Mouse (Mus musculus): Measurements from ENCODE around the gene Chrm5. TPM values are rescaled to one million over a fixed set of nuclear protein-coding genes. Genes with fewer than 3 reads are reported as not detected.

Chrm5 gene
- polyA plus RNA-seq (2011; ENCODE audit: insufficient read length, low read depth, missing spikeins): not detected in 2 replicates

GRCm38 (mm10) chr2:112480669-112481068 is at the start of gene Chrm5:
Gene Chrm5 (minus strand): TSS chr2:112480769.
- no peak for TF ChIP-seq CTCF (IDR thresholded peaks at IDR 0.05; ENCODE audit: borderline replicate concordance, insufficient read depth, low read length)
- no peak for TF ChIP-seq POLR2A (IDR thresholded peaks at IDR 0.05; ENCODE audit: low read depth, low read length)
- Histone ChIP-seq H3K27ac (ENCODE audit: insufficient read depth, low read length) (no peak within 1 kb of the TSS), H3K4me3 (ENCODE audit: insufficient read depth, low read length) (no peak within 1 kb of the TSS), H3K4me1 (ENCODE audit: control insufficient read depth, insufficient read depth, low read length) (no peaks in the 10 kb centered on the region)

GRCm38 (mm10) chr2:112526933-112527332 is 46.4 kb upstream of the Chrm5 start:
- no peaks in the 10 kb centered on the region for H3K4me1 ChIP-seq (ENCODE audit: control insufficient read depth, insufficient read depth, low read length)
- H3K4me3 ChIP-seq (ENCODE audit: insufficient read depth, low read length): no peak overlapping the region
- TF ChIP-seq CTCF (IDR thresholded peaks at IDR 0.05; ENCODE audit: borderline replicate concordance, insufficient read depth, low read length): no peak
- no peak for TF ChIP-seq POLR2A (IDR thresholded peaks at IDR 0.05; ENCODE audit: low read depth, low read length)
- H3K27ac ChIP-seq (ENCODE audit: insufficient read depth, low read length): no peak overlapping the region

- H3K4me3 ChIP-seq (ENCODE audit: insufficient read depth, low read length): no peak overlapping the region
- TF ChIP-seq CTCF (IDR thresholded peaks at IDR 0.05; ENCODE audit: borderline replicate concordance, insufficient read depth, low read length) (no peak), POLR2A (IDR thresholded peaks at IDR 0.05; ENCODE audit: low read depth, low read length) (no peak)
- no peak overlapping the region for H3K27ac ChIP-seq (ENCODE audit: insufficient read depth, low read length)
- H3K4me1 ChIP-seq (ENCODE audit: control insufficient read depth, insufficient read depth, low read length): no peaks in the 10 kb centered on the region
Observed at GRCm38 (mm10) chr2:112520526-112521482, 40.2 kb upstream of the Chrm5 start.

- H3K4me1 ChIP-seq (ENCODE audit: control insufficient read depth, insufficient read depth, low read length): no peaks in the 10 kb centered on the region
- TF ChIP-seq CTCF (IDR thresholded peaks at IDR 0.05; ENCODE audit: borderline replicate concordance, insufficient read depth, low read length): no peak
- no peak overlapping the region for H3K4me3 ChIP-seq (ENCODE audit: insufficient read depth, low read length)
- H3K27ac ChIP-seq (ENCODE audit: insufficient read depth, low read length): no peak overlapping the region
Observed at GRCm38 (mm10) chr2:112518541-112518940, 38.0 kb upstream of the Chrm5 start.

GRCm38 (mm10) chr2:112517218-112517617 is 36.6 kb upstream of the Chrm5 start:
- Histone ChIP-seq H3K4me1 (ENCODE audit: control insufficient read depth, insufficient read depth, low read length) (no peaks in the 10 kb centered on the region), H3K27ac (ENCODE audit: insufficient read depth, low read length) (no peak overlapping the region), H3K4me3 (ENCODE audit: insufficient read depth, low read length) (no peak overlapping the region)
- TF ChIP-seq POLR2A (IDR thresholded peaks at IDR 0.05; ENCODE audit: low read depth, low read length): no peak
- no peak for TF ChIP-seq CTCF (IDR thresholded peaks at IDR 0.05; ENCODE audit: borderline replicate concordance, insufficient read depth, low read length)

- H3K4me3 ChIP-seq (ENCODE audit: insufficient read depth, low read length): no peak overlapping the region
- no peak overlapping the region for H3K27ac ChIP-seq (ENCODE audit: insufficient read depth, low read length)
- H3K4me1 ChIP-seq (ENCODE audit: control insufficient read depth, insufficient read depth, low read length): no peaks in the 10 kb centered on the region
- TF ChIP-seq CTCF (IDR thresholded peaks at IDR 0.05; ENCODE audit: borderline replicate concordance, insufficient read depth, low read length) (no peak), POLR2A (IDR thresholded peaks at IDR 0.05; ENCODE audit: low read depth, low read length) (no peak)
Observed at GRCm38 (mm10) chr2:112516728-112517127, 36.2 kb upstream of the Chrm5 start.

- no peak overlapping the region for H3K4me3 ChIP-seq (ENCODE audit: insufficient read depth, low read length)
- no peak for TF ChIP-seq POLR2A (IDR thresholded peaks at IDR 0.05; ENCODE audit: low read depth, low read length)
- no peak for TF ChIP-seq CTCF (IDR thresholded peaks at IDR 0.05; ENCODE audit: borderline replicate concordance, insufficient read depth, low read length)
- H3K27ac ChIP-seq (ENCODE audit: insufficient read depth, low read length): no peak overlapping the region
- H3K4me1 ChIP-seq (ENCODE audit: control insufficient read depth, insufficient read depth, low read length): no peaks in the 10 kb centered on the region
Observed at GRCm38 (mm10) chr2:112513036-112513435, 32.5 kb upstream of the Chrm5 start.

- no peaks in the 10 kb centered on the region for H3K4me1 ChIP-seq (ENCODE audit: control insufficient read depth, insufficient read depth, low read length)
- no peak for TF ChIP-seq CTCF (IDR thresholded peaks at IDR 0.05; ENCODE audit: borderline replicate concordance, insufficient read depth, low read length)
- TF ChIP-seq POLR2A (IDR thresholded peaks at IDR 0.05; ENCODE audit: low read depth, low read length): no peak
- H3K4me3 ChIP-seq (ENCODE audit: insufficient read depth, low read length): no peak overlapping the region
- H3K27ac ChIP-seq (ENCODE audit: insufficient read depth, low read length): no peak overlapping the region
Observed at GRCm38 (mm10) chr2:112510140-112510539, 29.6 kb upstream of the Chrm5 start.

- TF ChIP-seq CTCF (IDR thresholded peaks at IDR 0.05; ENCODE audit: borderline replicate concordance, insufficient read depth, low read length) (no peak), POLR2A (IDR thresholded peaks at IDR 0.05; ENCODE audit: low read depth, low read length) (no peak)
- Histone ChIP-seq H3K27ac (ENCODE audit: insufficient read depth, low read length) (no peak overlapping the region), H3K4me3 (ENCODE audit: insufficient read depth, low read length) (no peak overlapping the region), H3K4me1 (ENCODE audit: control insufficient read depth, insufficient read depth, low read length) (no peaks in the 10 kb centered on the region)
Observed at GRCm38 (mm10) chr2:112507444-112507843, 26.9 kb upstream of the Chrm5 start.

GRCm38 (mm10) chr2:112506841-112507435 is 26.4 kb upstream of the Chrm5 start:
- TF ChIP-seq CTCF (IDR thresholded peaks at IDR 0.05; ENCODE audit: borderline replicate concordance, insufficient read depth, low read length) (no peak), POLR2A (IDR thresholded peaks at IDR 0.05; ENCODE audit: low read depth, low read length) (no peak)
- Histone ChIP-seq H3K4me3 (ENCODE audit: insufficient read depth, low read length) (no peak overlapping the region), H3K27ac (ENCODE audit: insufficient read depth, low read length) (no peak overlapping the region), H3K4me1 (ENCODE audit: control insufficient read depth, insufficient read depth, low read length) (no peaks in the 10 kb centered on the region)
